Mouse (Mus musculus) thymus, postnatal 25 days (tissue): ENCODE results near the gene Mrm1.
A peak's percentile ranks its signal among the peaks of the same experiment; 100 is the strongest.
"Not testable (repeated sequence)": the region's sequence is repeated elsewhere in the genome, so short reads cannot be mapped to it uniquely, and the experiment has no call there.

Experiments used
- DNase-seq: peaks from one replicate; pipeline ENCODE4 v3.0.0; 2022

Mrm1 gene

DNA sequence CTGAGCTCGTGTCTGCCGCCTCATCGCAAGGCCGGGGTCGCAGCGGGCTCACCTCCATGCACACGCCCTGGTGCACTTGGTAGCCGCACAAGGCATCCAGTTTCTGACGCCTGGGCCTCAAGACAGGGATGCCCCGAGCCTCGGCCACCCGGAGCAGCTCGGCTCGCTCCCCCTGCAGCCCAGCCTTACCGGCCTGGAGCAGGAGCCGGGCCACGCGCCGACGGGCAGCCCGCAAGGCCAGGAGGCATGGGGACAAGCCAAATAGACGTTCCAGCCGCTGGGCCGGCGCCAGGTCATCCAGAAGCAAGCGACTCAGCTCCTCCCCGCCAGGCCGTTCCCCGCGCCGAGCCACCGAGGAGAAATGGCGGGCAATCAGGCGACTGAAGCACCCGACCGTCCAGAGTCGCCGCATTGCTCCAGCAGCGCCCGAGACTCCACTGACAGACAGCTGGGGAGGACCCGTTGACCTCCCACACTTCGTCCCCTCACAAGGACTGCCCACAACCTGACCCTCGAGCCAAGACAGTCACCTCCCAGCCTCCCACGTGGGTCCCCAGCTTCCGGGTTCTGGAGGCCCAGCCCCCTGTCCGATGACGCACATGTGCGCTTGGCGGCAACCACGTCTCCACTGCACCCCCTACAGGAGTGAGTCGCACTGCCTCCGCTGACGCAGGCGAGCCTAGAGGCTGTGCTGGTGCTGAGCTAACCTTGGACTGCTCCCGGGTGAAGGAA lies at the start of gene Mrm1:
TSS of gene Mrm1 (minus strand) at position 555 of the 732 bp plus-strand sequence.
- peak; percentile 94 for DNase-seq

DNA sequence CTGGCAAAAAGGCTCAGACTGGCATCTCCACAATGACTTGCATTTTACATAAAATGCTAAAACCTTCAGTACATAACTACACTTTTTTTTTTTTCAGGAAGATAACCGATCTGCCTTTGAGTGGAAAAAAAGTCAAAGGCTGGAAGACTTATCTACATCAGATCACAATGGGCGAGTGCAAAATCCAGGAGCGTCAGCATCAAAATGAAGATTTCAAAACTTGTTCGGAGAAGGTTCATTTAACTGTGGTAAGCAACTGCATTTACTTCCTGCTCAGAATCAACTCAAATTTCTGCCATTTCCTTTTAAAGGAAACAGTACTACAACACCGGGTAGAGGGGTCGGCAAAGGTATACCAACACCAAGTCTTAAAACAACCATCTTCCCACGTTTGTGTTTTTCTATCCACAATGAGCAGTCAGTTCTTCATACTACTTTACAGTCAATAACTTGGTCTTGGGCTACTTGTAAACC lies 49.5 kb upstream of the Mrm1 start:
- DNase-seq, result peak; percentile 17

GRCm38 (mm10) chr11:84867586-84867985 lies 48.3 kb upstream of the Mrm1 start:
- DNase-seq, result no peak

DNA sequence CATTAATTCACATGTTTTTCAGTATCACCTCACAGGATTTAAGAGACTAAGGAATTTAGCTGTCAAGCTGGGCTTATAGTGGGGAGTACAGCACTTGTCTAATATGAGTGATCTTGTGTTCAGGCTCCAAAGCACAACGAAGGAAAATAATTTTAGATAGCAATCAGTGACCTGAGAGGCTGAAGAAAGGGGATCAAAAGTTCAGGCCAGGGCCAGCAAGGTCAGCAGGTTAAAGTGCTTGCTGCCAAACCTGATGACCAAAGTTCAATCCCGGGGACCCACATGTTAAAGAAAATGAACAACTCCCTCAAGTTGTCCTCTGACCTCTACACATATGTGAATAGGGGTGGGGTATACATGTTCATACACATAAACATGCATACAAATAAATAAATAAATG lies 46.0 kb upstream of the Mrm1 start:
- no peak for DNase-seq

GRCm38 (mm10) chr11:84855285-84855684 lies 36.0 kb upstream of the Mrm1 start:
- no peak for DNase-seq

DNA sequence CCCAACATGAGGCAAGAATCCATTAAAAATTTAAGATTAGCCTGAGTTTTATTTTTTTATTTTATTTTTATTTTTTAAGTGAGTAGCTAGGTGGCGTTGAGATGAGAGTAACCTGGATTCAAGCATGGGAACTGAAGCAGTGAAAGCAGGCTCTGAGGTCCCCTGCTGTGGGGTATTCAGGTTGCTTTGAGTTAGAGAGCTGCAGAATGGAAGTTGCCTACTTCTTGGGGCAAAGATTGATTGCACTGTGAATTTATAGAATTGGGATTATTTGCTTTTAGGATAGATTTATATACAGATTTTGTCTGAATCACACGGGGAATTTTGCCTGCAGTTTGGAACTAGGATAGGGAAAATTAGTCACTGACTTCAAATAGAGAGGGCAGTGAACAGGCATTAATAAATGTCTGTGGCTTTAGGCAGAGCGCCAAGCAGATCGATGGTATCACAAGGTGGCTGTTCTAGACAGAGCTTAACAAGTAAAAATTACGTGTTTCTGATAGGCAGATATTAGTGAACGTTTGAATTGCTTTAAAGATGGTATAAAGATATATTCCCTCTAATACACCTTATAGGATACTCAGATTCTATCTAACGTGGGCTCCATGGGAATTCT lies 28.3 kb upstream of the Mrm1 start:
- DNase-seq, result no peak

DNA sequence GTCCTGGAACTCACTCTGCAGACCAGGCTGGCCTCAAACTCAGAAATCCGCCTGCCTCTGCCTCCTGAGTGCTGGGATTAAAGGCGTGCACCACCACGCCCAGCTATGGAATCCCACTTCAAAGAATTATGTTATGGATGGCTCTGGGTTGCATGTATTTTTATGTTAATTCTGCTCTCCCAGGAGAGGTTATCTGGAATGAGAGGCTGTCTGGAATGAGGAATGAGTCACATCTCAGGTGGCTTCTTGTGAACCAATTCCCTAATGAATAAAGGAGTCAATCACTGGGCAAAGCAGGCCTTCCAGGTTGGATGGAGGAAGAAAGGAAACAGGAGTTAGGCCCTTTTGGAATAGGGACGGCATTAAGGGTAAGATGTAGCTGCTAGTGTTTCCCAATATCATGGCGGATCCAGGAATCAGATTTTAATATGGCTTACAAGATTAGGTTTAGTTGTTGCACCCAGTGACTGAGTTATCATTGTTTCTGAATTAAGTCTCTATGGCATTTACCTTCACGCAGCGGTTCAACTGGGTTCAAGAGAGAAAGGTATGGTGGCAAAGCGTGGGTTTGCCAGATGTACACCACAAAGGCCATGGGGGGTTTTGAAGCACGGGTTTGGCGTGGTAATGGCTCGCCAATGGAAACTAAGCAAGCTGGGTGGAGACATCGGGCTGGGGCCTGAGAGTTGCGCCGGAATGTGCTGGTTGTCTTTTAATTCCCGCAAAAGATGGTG lies 27.6 kb upstream of the Mrm1 start:
- no peak for DNase-seq

DNA sequence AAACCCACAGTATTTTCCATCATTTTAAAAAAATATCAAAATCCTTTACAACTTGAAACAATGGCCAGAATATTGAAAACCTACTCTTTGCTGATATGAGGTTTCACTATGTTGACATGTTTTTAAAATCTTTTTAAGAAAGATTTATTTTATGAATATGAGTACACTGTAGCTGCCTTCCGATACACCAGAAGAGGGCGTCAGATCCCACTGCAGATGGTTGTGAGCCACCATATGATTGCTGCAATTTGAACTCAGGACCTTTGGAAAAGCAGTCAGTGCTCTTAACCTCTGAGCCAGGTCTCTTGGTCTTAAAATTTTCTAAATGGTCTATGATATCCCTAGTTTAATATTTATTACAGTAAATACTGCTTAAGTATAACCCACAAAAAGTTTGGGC lies 20.0 kb upstream of the Mrm1 start:
- no peak for DNase-seq

GRCm38 (mm10) chr11:84829495-84829894 lies 10.2 kb upstream of the Mrm1 start:
- DNase-seq, result not testable (repeated sequence)

- peak; percentile 81 for DNase-seq
Observed at GRCm38 (mm10) chr11:84828516-84829399, 9.4 kb upstream of the Mrm1 start, which contains the start of gene Dhrs11. Gene Dhrs11, minus strand, starts transcription at chr11:84828994.

DNA sequence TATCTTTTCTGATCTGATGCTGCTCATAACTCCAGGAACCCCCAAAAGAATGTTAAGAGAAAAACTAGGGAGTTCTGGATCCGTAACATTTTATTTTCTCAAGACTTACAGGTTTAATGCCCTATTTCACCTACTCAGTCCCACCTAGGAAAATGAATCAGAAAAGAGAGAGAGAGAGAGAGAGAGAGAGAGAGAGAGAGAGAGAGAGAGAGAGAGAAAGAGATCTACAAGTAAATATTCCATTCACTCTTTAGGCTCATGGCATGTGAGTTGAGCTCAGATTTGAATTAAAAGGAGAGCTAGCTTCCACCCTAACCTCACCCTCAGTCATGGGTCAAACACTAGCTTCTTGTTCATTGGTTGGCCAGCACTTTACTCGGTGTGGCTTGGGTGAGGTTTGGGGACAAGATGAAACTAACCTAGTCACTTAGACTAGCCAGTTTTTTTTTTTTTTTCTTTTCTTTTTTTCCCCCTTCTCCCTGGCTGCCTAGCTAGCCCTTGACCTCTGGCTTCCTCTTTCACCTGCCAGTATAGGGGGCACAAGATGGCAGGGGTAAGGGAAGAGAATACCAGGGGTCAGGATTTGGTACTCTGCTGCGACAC lies 8.7 kb upstream of the Mrm1 start:
- DNase-seq, result no peak

DNA sequence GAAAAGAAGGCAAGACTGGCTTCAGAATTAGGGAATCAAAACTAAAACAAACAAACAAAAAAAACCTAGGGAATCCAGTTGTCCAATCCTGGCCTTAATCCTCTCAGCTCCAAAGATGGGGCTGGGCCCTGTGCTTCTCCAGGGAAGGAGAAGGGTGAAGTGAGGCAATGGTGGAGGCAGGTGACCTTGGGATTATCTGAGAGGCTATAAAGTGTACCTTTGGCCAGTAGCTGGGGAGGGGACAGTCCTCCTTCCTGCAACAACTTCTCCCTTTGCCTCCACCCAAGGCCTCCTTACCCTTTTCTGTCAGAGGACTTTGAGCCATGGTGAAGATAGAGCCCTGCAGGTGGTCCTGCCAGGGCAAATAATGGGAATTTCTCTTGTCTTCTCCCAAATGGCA lies 8.2 kb upstream of the Mrm1 start:
- DNase-seq, result no peak

DNA sequence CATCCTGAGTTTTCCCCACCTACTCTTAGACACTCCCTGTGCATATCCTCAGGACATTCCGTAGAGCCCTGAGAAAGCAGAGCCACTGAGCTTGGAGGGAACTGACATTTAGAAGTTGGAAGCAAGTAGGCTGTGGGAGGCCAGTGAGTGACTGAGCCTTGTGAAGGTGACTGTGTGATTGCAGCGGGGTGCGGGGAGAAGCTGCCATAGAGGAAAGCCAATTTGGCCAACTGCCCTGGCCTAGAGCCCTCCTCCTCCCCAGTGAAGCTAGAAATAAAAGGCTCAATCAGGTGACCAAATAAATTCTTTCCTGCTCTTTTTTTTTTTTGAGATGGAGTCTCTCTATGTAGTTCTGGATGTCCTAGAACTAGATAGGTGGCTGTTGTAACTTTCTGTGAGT lies 6.9 kb upstream of the Mrm1 start:
- no peak for DNase-seq

DNA sequence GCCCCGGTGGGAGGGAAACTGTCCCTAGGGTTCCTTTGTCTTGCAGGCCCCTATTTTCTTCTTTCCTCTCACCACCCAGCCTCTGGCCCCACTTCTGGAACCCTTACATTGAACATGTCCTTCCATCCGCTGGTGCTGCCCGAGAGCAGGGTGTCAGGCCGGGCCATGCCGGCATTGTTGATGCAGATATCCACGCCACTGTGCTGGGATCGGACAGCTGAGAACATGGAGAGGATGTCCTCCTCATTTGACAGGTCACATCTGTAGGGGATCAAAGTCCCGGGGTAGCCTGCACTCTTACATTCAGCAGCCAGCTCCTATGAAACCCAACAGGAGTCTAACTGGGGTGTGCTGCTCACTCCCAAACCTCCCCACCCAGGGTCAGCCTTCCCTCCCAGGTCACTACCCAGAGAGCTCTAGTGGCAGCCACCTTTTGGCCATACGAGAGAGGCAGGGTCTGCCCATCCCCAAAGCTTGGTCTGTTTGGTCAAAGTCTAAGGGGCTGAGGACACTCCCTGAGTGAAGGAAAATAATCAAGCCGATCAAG lies 6.0 kb upstream of the Mrm1 start:
- DNase-seq, result no peak

- DNase-seq, result no peak
Observed at GRCm38 (mm10) chr11:84823484-84823897, 4.2 kb upstream of the Mrm1 start.

- DNase-seq, result no peak
Observed at GRCm38 (mm10) chr11:84822487-84822886, 3.2 kb upstream of the Mrm1 start.

DNA sequence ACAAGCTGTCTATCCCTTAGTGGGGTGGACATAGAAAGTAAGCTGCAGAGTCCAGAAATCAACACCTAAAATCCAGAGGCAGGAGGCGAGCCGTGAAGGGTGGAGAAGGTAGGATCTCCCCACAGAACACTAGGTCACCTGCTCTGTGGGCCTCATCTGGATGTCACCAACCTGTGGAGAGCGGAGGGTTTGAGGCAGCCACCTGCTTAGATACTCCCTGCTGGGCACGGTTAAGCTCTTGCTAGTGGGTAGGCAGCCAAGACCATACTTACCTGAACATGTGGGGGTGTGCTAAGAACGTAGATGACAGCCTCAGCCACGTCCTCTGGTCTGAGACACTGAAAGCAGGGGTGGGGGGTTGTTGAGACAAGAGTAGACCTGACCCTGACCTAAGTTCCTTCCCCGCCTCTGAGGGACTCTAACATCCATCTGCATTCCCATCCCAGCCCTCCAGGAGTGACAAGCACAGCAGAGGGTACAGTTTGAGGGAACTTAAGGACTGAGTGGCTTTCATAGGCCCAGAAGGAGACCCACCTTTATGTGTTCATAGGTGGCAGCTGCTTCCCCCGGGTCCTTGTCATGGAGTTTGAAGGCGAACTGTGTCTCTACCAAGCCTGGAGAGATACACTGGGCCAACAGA lies 1.9 kb upstream of the Mrm1 start:
- DNase-seq, result no peak

- peak; percentile 81 for DNase-seq
Observed at GRCm38 (mm10) chr11:84818085-84818960, 992 bp downstream of the Mrm1 start.

DNA sequence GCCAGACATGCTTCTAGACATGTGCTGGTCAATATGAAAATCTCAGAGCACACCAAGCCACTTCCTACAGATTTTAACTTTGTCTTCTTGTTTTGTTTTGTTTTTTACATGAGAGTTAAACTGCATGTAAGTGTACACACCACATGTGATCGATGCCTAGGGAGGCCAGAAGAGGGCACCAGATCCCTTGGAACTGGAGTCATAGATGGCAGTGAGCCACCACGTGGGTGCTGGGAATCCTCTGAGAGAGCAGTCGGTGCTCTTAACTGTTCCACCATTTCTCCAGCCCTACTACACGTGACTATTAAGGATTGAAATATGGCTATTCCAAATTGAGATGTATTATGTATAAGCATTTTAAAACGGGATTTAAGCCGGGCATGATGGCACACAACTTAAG lies 2.0 kb downstream of the Mrm1 start:
- DNase-seq, result no peak

DNA sequence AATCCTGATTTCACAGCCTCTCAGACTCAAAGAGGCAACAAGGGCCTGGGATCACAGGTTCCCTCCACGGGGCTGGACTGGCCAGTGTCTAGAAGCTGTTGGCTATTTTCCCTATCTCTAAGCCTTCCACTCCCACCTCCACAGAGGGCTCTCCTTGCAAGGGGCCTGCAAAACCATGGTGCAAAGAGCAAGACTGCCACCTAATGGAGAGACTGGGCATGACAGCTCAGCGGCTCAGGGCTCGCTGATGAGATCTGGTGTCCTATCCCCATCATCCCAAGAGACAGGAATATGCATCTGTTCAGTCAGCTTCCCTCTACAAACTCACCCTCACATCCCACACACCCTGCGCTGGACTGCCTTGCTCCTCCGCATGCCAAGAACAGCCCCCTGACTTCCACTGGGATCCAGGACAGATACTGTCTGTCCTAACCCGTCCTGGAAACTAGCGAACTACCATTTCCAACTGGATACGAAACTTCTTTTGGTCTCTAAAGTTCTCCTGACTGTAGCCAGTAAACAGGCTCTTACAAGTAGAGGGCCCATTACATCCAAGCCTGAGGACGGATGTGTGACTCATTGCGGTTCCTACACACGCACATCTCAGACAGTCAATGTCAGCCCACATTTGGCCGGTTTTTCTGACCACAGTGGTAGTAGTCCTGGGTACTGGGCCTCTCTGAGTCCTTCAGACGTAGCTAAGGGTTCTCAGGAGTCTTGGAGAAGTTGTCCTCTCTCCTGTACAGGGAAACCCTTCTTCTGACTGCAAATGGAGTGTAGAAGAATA lies 5.4 kb downstream of the Mrm1 start:
- peak; percentile 75 for DNase-seq
